Comparison of ENCODE assay signal across 11 mouse cellular contexts in genomic region chr13:26554266-26554665, GRCm38 (mm10).
"Had no signal": no experiment of that assay in that cellular context is flagged by ENCODE, and none has a peak within 500 bp of the region (broad histone marks: within the 10 kb centered on the region; RNA-seq: fewer than 3 reads in every experiment).

No protein-coding gene starts in this region.

- H3K4me3 ChIP-seq: kidney, embryonic 15.5 days; left cerebral cortex, adult 2 months; limb, embryonic 13.5 days; neural tube, embryonic 13.5 days; stomach, embryonic 15.5 days had no signal

- H3K9me3 ChIP-seq: kidney, embryonic 15.5 days; limb, embryonic 13.5 days; neural tube, embryonic 13.5 days; stomach, embryonic 15.5 days had no signal

- H3K4me1 ChIP-seq: stomach, embryonic 15.5 days had no signal

- H3K27me3 ChIP-seq: kidney, embryonic 15.5 days; limb, embryonic 13.5 days; neural tube, embryonic 13.5 days; stomach, embryonic 15.5 days had no signal

- H3K9ac ChIP-seq: kidney, embryonic 15.5 days; limb, embryonic 13.5 days; liver, embryonic 14.5 days; neural tube, embryonic 13.5 days; stomach, embryonic 15.5 days had no signal

- DNase-seq: kidney, adult 11 months; lung, adult 18-20 months; midbrain, embryonic 14.5 days; right cerebral cortex, postnatal 14 days; thymus, postnatal 36 days had no signal

- H3K27ac ChIP-seq: kidney, embryonic 15.5 days; left cerebral cortex, adult 2 months; limb, embryonic 13.5 days; liver, embryonic 14.5 days; neural tube, embryonic 13.5 days; stomach, embryonic 15.5 days had no signal

- H3K4me2 ChIP-seq: kidney, embryonic 15.5 days; limb, embryonic 13.5 days; neural tube, embryonic 13.5 days; stomach, embryonic 15.5 days had no signal

- H3K36me3 ChIP-seq: kidney, embryonic 15.5 days; limb, embryonic 13.5 days; neural tube, embryonic 13.5 days; stomach, embryonic 15.5 days had no signal
